Mouse (Mus musculus) thymus, postnatal 36 days (tissue): ENCODE results near the gene Zfp652.

Experiments
- DNase-seq, 2 experiments: peaks; one replicate each; pipeline ENCODE4 v3.0.0; 2022; ENCODE audit warnings: mixed read lengths in 2 of 2

The Zfp652 gene

GRCm38 (mm10) chr11:95769208-95769607, 56.7 kb downstream of the Zfp652 start:
- DNase-seq: no peak

GRCm38 (mm10) chr11:95770720-95771364, 58.4 kb downstream of the Zfp652 start:
- DNase-seq: no peak

- DNase-seq: no peak
Measured at GRCm38 (mm10) chr11:95771665-95772064, 59.2 kb downstream of the Zfp652 start.

- no peak for DNase-seq
Measured at GRCm38 (mm10) chr11:95773264-95773663, 60.8 kb downstream of the Zfp652 start.

- DNase-seq: no peak
Measured at GRCm38 (mm10) chr11:95777323-95778297, 65.1 kb downstream of the Zfp652 start.

GRCm38 (mm10) chr11:95778831-95779251, 66.4 kb downstream of the Zfp652 start:
- no peak for DNase-seq

GRCm38 (mm10) chr11:95779366-95779765, 66.9 kb downstream of the Zfp652 start:
- DNase-seq: no peak

- DNase-seq: no peak
Measured at GRCm38 (mm10) chr11:95780480-95780879, 68.0 kb downstream of the Zfp652 start.

GRCm38 (mm10) chr11:95781557-95781956, 69.1 kb downstream of the Zfp652 start:
- no peak for DNase-seq

GRCm38 (mm10) chr11:95783457-95783856, 71.0 kb downstream of the Zfp652 start:
- no peak for DNase-seq

GRCm38 (mm10) chr11:95783958-95784357, 71.5 kb downstream of the Zfp652 start:
- no peak for DNase-seq

- no peak for DNase-seq
Measured at GRCm38 (mm10) chr11:95785675-95786074, 73.2 kb downstream of the Zfp652 start.

GRCm38 (mm10) chr11:95786511-95786910, 74.0 kb downstream of the Zfp652 start:
- no peak for DNase-seq

GRCm38 (mm10) chr11:95789451-95789891, 77.0 kb downstream of the Zfp652 start:
- DNase-seq: no peak

GRCm38 (mm10) chr11:95791787-95792186, 79.3 kb downstream of the Zfp652 start:
- DNase-seq: no peak

GRCm38 (mm10) chr11:95792950-95793509, 80.6 kb downstream of the Zfp652 start:
- DNase-seq: no peak

- no peak for DNase-seq
Measured at GRCm38 (mm10) chr11:95794201-95794600, 81.7 kb downstream of the Zfp652 start.

GRCm38 (mm10) chr11:95795582-95795981, 83.1 kb downstream of the Zfp652 start:
- DNase-seq: no peak

GRCm38 (mm10) chr11:95805010-95805409, 92.5 kb downstream of the Zfp652 start:
- DNase-seq: peak; percentile 37 to 58

GRCm38 (mm10) chr11:95805527-95805926, 93.1 kb downstream of the Zfp652 start:
- no peak for DNase-seq

- DNase-seq: no peak
Measured at GRCm38 (mm10) chr11:95807884-95808283, 95.4 kb downstream of the Zfp652 start.

- DNase-seq: no peak
Measured at GRCm38 (mm10) chr11:95808448-95809011, 96.1 kb downstream of the Zfp652 start.

GRCm38 (mm10) chr11:95809603-95810002, 97.1 kb downstream of the Zfp652 start:
- no peak for DNase-seq
